Mouse (Mus musculus) liver, embryonic 14.5 days (tissue): ENCODE results near the gene Nenf.

Experiments
- CTCF ChIP-seq: IDR thresholded peaks from 2 replicates; pipeline ENCODE4 v1.5.1; 2016; ENCODE audit warnings: antibody characterized with exemption, low read depth, control low read depth
- EP300 ChIP-seq: IDR thresholded peaks from 2 replicates; pipeline ENCODE4 v1.6.1; 2016; ENCODE audit warnings: antibody characterized with exemption, low read depth

DNA sequence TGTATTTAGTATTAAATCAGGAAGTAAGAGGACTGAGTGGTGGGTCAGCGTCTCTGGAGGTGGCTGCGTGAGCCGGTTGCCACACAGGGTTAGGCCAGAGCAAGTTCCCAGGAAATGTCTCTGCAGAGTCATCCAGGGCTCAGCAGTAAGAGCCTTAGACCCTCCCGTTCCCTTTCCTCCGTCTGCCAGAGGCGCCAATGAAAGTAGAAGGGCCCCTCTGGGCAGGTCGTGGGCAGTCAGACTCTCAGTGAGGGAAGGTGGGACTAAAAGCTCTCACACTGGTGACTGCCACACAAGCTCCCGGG, 48.4 kb downstream of the Nenf start:
- TF ChIP-seq EP300 (no peak), CTCF (no peak)
